Mouse (Mus musculus): Measurements from ENCODE around the gene Pik3ap1. TPM values are rescaled to one million over a fixed set of nuclear protein-coding genes. Genes with fewer than 3 reads are reported as not detected.
"Not testable (repeated sequence)": the region's sequence is repeated elsewhere in the genome, so short reads cannot be mapped to it uniquely, and the experiment has no call there.

Gene Pik3ap1
- total RNA-seq (2018; cell fraction: chromatin; rRNA removed) = 1,000 to 10,000 TPM in 4 of 26 experiments, 100 to 1,000 TPM in 22; 407 to 1,215 (median 770) TPM
- 1,000 to 10,000 TPM in 2 of 26 experiments, 100 to 1,000 TPM in 24; 359 to 1,029 (median 645) TPM for total RNA-seq (2018; cell fraction: cytosol; rRNA removed)
- 100 to 1,000 TPM; 383 to 992 (median 819) TPM for total RNA-seq (2018; cell fraction: nucleus; rRNA removed)
- 244 to 547 TPM (median 285 TPM) in 3 replicates for polyA plus RNA-seq (2018)

GRCm38 (mm10) chr19:41384922-41385508, at the start of gene Pik3ap1:
Gene Pik3ap1, minus strand, starts transcription at chr19:41385102.
- peak within 1 kb of the TSS; percentile 91 for H3K27ac ChIP-seq
- under 1% methylated on average over 37 of the region's 41 CpGs for WGBS (ENCODE audit: missing documents)
- peaks cover 48% of the 10 kb centered on the region for H3K79me2 ChIP-seq (ENCODE audit: inconsistent target)
- H3K4me3 ChIP-seq (ENCODE audit: inconsistent target) = peak within 1 kb of the TSS; percentile 95
- no peaks in the 10 kb centered on the region for H3K36me3 ChIP-seq (ENCODE audit: inconsistent target)

DNA sequence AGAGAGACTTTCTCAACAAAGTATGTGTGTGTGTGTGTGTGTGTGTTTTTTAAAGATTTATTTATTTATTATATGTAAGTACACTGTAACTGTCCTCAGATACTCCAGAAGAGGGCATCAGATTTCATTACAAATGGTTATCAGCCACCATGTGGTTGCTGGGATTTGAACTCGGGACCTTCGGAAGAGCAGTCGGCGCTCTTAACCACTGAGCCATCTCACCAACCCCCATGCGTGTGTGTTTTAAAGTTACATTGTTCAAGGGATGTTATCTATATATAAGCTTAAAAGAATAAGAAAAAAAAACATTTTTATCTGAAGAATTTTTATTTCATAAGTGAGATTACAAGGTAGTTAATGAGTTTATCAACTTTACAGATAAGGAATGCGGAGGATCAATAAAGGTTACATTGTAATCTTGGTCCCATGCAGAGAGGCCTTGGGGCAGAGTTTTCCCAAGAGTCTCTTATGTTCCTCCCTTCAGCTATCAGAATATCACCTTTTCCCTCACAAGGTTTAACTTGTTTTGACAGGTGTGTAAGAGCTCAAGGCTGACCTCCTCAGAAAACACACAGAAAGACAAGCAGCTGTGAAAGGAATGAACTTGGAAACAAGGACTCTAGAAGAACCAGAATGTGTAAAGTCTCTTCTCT, 46.7 kb upstream of the Pik3ap1 start:
- H3K4me3 ChIP-seq (ENCODE audit: inconsistent target); H3K27ac ChIP-seq; H3K79me2 ChIP-seq (ENCODE audit: inconsistent target); H3K36me3 ChIP-seq (ENCODE audit: inconsistent target): not testable (repeated sequence)
- no CpG with 5 or more reads among the region's 6 CpGs for WGBS (ENCODE audit: missing documents)

DNA sequence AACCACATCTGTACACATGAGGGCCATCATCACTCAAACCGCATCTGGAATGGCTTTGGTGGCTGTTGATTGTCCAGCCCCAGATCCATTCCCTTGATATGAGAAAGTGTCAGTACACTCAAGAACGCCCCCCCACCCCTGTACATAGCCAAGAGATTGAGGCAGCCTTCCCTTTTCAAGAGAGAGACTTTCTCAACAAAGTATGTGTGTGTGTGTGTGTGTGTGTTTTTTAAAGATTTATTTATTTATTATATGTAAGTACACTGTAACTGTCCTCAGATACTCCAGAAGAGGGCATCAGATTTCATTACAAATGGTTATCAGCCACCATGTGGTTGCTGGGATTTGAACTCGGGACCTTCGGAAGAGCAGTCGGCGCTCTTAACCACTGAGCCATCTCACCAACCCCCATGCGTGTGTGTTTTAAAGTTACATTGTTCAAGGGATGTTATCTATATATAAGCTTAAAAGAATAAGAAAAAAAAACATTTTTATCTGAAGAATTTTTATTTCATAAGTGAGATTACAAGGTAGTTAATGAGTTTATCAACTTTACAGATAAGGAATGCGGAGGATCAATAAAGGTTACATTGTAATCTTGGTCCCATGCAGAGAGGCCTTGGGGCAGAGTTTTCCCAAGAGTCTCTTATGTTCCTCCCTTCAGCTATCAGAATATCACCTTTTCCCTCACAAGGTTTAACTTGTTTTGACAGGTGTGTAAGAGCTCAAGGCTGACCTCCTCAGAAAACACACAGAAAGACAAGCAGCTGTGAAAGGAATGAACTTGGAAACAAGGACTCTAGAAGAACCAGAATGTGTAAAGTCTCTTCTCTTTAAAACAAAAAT, 41.2 kb upstream of the Pik3ap1 start:
- not testable (repeated sequence) for H3K4me3 ChIP-seq (ENCODE audit: inconsistent target); H3K27ac ChIP-seq; H3K36me3 ChIP-seq (ENCODE audit: inconsistent target); H3K79me2 ChIP-seq (ENCODE audit: inconsistent target)
- WGBS (ENCODE audit: missing documents) = no CpG with 5 or more reads among the region's 8 CpGs

DNA sequence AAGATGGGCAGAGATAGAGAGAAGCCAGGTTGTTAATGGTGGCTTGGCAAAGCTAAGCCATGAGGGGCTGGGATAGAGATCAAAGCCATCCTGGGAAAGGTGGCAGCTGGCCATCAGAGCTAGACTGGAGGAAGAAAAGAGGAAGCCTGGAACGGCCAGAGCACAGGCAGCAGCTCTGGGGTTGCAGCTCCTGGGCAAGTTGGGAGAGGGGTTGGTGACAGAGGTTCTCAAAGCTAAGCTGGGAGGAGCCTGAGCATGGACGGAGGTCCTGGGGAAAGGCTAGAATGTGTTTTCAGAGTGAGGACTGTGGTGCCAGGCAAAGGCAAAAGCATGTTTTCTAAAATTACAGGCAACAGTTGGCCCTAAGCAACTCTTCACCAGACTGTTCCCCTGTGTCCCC, 36.4 kb upstream of the Pik3ap1 start:
- no peaks in the 10 kb centered on the region for H3K79me2 ChIP-seq (ENCODE audit: inconsistent target)
- WGBS (ENCODE audit: missing documents) = 43% methylated on average over 2 of the region's 2 CpGs
- H3K27ac ChIP-seq = no peak overlapping the region
- H3K4me3 ChIP-seq (ENCODE audit: inconsistent target) = no peak overlapping the region
- no peaks in the 10 kb centered on the region for H3K36me3 ChIP-seq (ENCODE audit: inconsistent target)

GRCm38 (mm10) chr19:41418786-41419185, 33.9 kb upstream of the Pik3ap1 start:
- H3K27ac ChIP-seq = no peak overlapping the region
- H3K4me3 ChIP-seq (ENCODE audit: inconsistent target) = no peak overlapping the region
- H3K79me2 ChIP-seq (ENCODE audit: inconsistent target) = no peaks in the 10 kb centered on the region
- no peaks in the 10 kb centered on the region for H3K36me3 ChIP-seq (ENCODE audit: inconsistent target)
- WGBS (ENCODE audit: missing documents) = 77% methylated on average over 2 of the region's 2 CpGs

- Histone ChIP-seq H3K4me3 (ENCODE audit: inconsistent target) (no peak overlapping the region), H3K79me2 (ENCODE audit: inconsistent target) (no peaks in the 10 kb centered on the region), H3K36me3 (ENCODE audit: inconsistent target) (no peaks in the 10 kb centered on the region), H3K27ac (no peak overlapping the region)
- 38% methylated on average over 5 of the region's 5 CpGs for WGBS (ENCODE audit: missing documents)
These were observed 33.1 kb upstream of the Pik3ap1 start for GRCm38 (mm10) chr19:41417995-41418394.

- Histone ChIP-seq H3K27ac (no peak overlapping the region), H3K4me3 (ENCODE audit: inconsistent target) (no peak overlapping the region), H3K79me2 (ENCODE audit: inconsistent target) (no peaks in the 10 kb centered on the region), H3K36me3 (ENCODE audit: inconsistent target) (no peaks in the 10 kb centered on the region)
- 96% methylated on average over 7 of the region's 10 CpGs for WGBS (ENCODE audit: missing documents)
These were observed 31.3 kb upstream of the Pik3ap1 start for GRCm38 (mm10) chr19:41416201-41416600.

GRCm38 (mm10) chr19:41402603-41403002, 17.7 kb upstream of the Pik3ap1 start:
- Histone ChIP-seq H3K36me3 (ENCODE audit: inconsistent target) (no peaks in the 10 kb centered on the region), H3K27ac (peak overlapping the region; percentile 59), H3K79me2 (ENCODE audit: inconsistent target) (no peaks in the 10 kb centered on the region), H3K4me3 (ENCODE audit: inconsistent target) (no peak overlapping the region)
- WGBS (ENCODE audit: missing documents) = 10% methylated on average over 8 of the region's 8 CpGs

DNA sequence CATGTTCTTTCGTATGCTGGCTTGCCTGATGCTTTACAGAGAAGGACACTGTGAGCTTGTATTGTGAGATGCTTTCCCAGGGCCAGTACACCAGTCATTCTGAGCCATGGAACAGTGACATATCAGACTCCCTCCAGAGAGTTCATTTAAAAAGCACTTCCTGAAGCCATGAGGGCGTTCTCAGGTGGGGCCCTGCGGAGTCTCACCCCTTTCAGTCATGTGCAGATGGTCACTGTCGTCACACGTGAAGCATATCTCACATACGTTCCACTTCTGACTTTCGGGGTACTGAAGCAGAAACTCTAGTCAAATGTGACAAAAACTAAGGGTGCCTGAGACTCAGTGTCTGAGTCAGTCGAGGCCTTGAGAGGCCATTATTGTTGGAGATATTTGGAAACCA, 6.0 kb upstream of the Pik3ap1 start:
- Histone ChIP-seq H3K4me3 (ENCODE audit: inconsistent target) (no peak overlapping the region), H3K79me2 (ENCODE audit: inconsistent target) (no peaks in the 10 kb centered on the region), H3K27ac (no peak overlapping the region), H3K36me3 (ENCODE audit: inconsistent target) (no peaks in the 10 kb centered on the region)
- 86% methylated on average over 8 of the region's 8 CpGs for WGBS (ENCODE audit: missing documents)

DNA sequence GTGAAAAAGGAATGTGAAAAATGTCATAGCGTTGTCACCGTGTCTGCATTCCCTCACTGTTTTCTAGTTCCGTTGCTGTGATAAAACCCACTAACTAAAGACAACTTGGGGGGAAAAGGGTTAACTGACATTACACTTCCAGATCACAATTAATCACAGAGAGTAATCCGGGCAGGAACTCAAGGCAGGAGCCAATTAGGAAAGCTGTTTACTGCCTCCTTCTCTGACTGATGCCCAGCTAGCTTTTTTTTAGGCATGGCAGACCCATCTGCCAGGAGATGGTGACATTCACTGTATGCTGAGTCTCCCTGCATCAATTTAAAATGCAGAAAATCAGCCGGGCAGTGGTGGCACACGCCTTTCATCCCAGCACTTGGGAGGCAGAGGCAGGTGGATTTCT, 4.4 kb upstream of the Pik3ap1 start:
- Histone ChIP-seq H3K27ac (no peak overlapping the region), H3K36me3 (ENCODE audit: inconsistent target) (no peaks in the 10 kb centered on the region), H3K4me3 (ENCODE audit: inconsistent target) (no peak overlapping the region), H3K79me2 (ENCODE audit: inconsistent target) (peaks cover 5% of the 10 kb centered on the region)
- 90% methylated on average over 6 of the region's 6 CpGs for WGBS (ENCODE audit: missing documents)

GRCm38 (mm10) chr19:41388242-41388641, 3.3 kb upstream of the Pik3ap1 start:
- Histone ChIP-seq H3K4me3 (ENCODE audit: inconsistent target) (no peak overlapping the region), H3K79me2 (ENCODE audit: inconsistent target) (peaks cover 16% of the 10 kb centered on the region), H3K27ac (no peak overlapping the region), H3K36me3 (ENCODE audit: inconsistent target) (no peaks in the 10 kb centered on the region)
- 90% methylated on average over 7 of the region's 7 CpGs for WGBS (ENCODE audit: missing documents)

DNA sequence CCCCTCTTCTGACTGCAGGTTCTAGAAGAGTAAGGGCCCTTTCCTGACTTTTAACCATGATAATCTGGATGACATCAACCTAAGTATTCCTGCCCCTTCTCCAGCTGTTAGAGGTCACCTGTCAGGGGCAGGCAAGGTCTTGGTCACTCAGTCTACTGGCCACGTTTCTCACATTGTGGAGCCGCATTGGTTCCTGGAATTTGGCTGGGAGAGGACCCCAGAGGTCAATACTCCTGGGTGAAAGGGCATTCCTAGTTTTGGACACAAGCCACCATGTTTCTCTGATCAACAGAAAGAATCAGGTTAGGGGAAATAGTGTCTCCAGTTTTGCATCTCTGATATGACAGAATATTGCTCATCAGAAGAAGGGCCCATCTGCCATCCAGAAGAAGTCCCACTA, 2.4 kb upstream of the Pik3ap1 start:
- no peaks in the 10 kb centered on the region for H3K36me3 ChIP-seq (ENCODE audit: inconsistent target)
- no peak overlapping the region for H3K27ac ChIP-seq
- WGBS (ENCODE audit: missing documents) = 96% methylated on average over 2 of the region's 2 CpGs
- H3K79me2 ChIP-seq (ENCODE audit: inconsistent target) = peaks cover 26% of the 10 kb centered on the region
- H3K4me3 ChIP-seq (ENCODE audit: inconsistent target) = no peak overlapping the region

DNA sequence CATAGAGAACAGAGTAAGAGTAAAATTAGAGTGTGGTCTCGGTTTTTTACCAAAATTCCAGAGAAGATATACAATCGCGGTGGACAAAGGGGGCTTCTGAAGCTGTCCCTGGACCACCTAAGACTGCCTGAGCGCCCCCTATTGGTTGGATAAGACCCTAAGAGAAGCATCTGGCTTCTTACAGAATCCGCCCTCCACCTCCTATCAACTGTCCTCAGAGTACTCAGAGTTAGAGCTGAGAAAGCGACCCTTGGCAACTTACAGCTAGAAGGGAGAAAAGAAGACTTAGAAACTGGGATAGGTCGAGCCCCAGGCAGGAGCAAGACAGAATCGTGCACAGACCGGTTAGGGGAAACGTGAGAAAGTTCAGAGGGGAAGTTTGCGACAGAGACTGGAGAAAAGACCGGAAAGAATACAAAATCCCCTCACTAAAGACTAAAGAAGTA, 473 bp downstream of the Pik3ap1 start:
- peaks cover 54% of the 10 kb centered on the region for H3K79me2 ChIP-seq (ENCODE audit: inconsistent target)
- no peaks in the 10 kb centered on the region for H3K36me3 ChIP-seq (ENCODE audit: inconsistent target)
- H3K4me3 ChIP-seq (ENCODE audit: inconsistent target) = peak overlapping the region; percentile 95
- H3K27ac ChIP-seq = peak overlapping the region; percentile 91
- under 1% methylated on average over 12 of the region's 12 CpGs for WGBS (ENCODE audit: missing documents)

GRCm38 (mm10) chr19:41382391-41382978, 2.4 kb downstream of the Pik3ap1 start:
- peaks cover 11% of the 10 kb centered on the region for H3K36me3 ChIP-seq (ENCODE audit: inconsistent target)
- peak overlapping the region; percentile 95 for H3K4me3 ChIP-seq (ENCODE audit: inconsistent target)
- H3K27ac ChIP-seq = peak overlapping the region; percentile 91
- WGBS (ENCODE audit: missing documents) = 27% methylated on average over 3 of the region's 3 CpGs
- peaks cover 73% of the 10 kb centered on the region for H3K79me2 ChIP-seq (ENCODE audit: inconsistent target)
